Mouse (Mus musculus): ENCODE measurements around the gene 9130019O22Rik.
"Not testable (repeated sequence)": the region's sequence is repeated elsewhere in the genome, so short reads cannot be mapped to it uniquely, and the experiment has no call there.

The 9130019O22Rik gene

DNA sequence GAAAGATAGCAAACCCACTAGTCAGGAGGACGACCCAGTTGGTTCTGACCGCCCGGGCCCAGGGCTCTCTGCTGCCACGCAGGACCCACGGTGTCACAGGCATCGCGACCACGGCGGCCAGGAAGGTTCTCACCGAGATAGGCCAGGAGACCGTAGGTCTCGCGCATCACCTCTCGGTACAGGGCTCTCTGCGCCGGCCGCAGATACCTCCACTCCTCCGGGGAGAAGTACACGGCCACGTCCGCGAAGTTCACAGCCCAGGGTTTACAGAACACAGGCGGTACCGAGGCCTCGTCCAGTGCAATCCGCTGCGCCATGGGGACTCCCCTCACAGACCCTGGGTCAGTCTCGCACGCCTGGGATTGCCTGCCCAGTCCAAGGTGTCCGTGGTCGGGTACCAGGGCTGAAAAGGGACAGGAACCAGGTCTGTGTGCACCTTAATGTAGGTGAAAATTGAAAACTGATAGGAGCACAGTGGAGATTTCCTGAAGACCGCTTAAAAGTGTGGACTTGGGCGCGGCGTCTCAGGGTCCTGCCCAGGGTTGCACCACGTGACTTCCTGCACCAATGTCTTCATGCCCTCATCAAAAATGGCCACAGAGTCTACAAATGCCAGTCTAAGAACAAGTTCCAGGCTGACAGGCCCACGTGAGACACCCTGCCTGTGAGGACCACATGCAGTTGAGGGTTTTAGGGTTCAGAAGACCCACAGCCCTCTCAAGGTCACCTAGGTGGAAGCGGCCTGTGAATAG is at the start of gene 9130019O22Rik:
TSS of gene 9130019O22Rik (minus strand) at position 526 of the 752 bp plus-strand sequence.
- peak; percentile 94 for DNase-seq (ENCODE audit: low read depth, low spot score)

- DNase-seq (ENCODE audit: low read depth, low spot score): no peak
These were observed 48.2 kb upstream of the 9130019O22Rik start for GRCm38 (mm10) chr7:127435206-127435605.

DNA sequence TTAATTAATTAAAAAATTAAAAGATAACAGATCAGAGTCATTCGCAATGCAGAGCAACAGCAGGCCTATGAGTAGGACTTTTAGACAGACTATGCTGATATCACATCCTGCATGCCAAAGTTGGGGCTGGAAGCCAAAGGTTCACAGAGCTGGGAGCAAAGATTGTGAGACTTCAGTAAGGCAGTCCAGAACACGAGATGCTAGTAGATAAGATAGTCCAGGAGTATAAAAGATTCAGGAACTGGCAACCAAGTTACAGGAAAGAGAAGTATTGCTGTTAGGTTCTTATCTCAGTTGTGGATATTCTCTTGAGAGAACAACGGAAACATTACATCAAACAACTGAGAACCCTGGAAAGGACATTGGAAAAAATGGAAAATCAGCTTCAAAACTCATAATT is 39.4 kb upstream of the 9130019O22Rik start:
- no peak for DNase-seq (ENCODE audit: low read depth, low spot score)

DNA sequence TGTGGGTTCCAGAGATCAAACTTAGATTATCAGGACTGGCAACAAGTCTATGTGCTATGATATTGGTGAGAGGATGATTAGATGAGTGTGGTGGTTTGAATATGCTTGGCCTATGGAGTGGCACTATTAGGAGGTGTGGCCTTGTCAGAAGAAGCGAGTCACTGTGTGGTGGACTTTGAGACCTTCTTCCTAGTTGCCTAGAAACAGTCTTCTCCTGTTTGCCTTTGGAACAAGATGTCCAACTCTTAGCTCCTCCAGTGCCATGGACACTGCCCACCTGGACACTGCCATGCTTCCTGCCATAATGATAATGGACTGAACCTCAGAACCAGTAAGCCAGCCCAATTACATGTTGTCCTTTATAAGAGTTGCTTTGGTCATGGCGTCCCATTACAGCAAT is 38.9 kb upstream of the 9130019O22Rik start:
- no peak for DNase-seq (ENCODE audit: low read depth, low spot score)

- no peak for DNase-seq (ENCODE audit: low read depth, low spot score)
These were observed 38.3 kb upstream of the 9130019O22Rik start for GRCm38 (mm10) chr7:127425291-127425690.

DNA sequence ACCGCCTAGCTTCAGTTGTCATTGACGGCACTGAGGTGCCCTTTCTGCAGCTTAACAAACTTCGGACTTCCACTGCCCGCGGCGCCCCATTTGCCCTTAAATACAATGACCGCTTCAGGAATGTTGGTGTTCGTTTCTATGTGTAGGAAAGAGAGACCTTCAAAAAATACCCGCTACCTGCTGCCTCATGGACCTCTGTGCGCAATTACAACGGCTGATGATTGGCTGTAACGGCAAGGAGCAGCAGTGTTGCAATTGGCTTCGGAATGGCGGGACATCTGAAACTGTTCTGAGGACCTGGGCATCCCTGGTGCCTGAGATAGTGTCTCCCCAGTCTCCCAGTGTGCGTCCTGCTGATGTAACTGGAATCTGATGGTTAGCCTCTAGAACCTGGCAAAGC is 35.3 kb upstream of the 9130019O22Rik start:
- no peak for DNase-seq (ENCODE audit: low read depth, low spot score)

DNA sequence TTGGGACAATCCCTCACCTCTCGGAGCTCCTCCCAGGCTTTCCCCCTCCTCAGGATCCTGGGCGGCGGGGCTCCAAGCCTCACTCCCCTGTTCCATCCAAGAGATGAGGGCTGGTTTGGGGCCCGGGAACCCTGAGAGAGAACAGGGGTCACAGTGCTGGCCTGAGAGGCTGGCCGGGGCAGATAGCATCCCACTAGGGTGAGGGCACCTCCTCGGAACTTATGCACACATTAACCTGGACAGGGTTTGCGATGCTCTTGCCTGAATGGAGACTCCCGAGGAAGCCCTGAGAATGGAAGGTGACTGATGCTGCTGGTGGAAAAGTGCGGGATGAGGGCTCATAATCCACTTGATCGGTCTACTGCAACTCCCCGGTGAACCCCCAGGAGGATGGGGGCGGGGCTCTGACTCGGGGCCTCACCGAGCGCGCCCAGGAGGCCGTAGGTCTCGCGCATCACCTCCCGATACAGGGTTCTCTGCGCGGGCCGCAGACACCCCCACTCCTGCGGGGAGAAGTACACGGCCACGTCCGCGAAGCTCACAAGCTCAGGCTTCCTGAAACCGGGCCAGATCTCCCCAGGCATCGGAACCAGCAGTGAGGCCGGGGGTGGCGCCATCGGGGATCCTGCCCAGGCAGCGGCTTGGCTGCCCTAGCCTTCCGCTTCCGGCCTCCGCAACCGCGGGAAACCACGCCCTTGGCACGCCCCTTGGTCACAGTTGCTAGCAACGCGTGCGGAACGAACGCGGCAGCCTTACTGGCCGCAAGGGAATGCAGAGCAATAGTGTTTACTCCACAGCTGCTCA is 34.6 kb upstream of the 9130019O22Rik start, which contains the start of gene Zfp688:
TSS of gene Zfp688 (minus strand) at position 681 of the 804 bp plus-strand sequence.
- peak; percentile 96 for DNase-seq (ENCODE audit: low read depth, low spot score)

GRCm38 (mm10) chr7:127411418-127411817 is 24.5 kb upstream of the 9130019O22Rik start:
- DNase-seq (ENCODE audit: low read depth, low spot score): no peak

- peak; percentile 92 for DNase-seq (ENCODE audit: low read depth, low spot score)
These were observed 19.3 kb upstream of the 9130019O22Rik start, which contains the start of gene Zfp764 for GRCm38 (mm10) chr7:127406002-127406987. TSS of gene Zfp764 (minus strand) at chr7:127406822.

DNA sequence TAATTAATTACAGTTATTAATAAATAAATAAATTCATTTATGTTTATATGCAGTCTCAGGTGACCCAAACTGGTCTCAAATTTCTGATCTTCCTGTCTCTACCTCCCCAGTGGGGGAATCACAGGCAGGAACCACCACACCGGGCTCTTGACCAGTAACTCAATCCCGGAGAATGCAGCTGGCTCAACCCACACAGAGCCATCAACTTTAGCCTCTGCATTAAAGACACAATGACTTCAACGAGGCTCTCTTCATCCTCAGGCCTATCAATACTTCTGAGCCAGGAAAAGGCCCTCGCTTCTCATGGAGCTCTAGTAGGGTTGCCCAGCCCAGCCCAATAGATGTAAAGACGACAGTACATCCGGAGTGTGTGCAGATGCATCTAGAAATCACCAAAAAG is 17.1 kb upstream of the 9130019O22Rik start:
- not testable (repeated sequence) for DNase-seq (ENCODE audit: low read depth, low spot score)

DNA sequence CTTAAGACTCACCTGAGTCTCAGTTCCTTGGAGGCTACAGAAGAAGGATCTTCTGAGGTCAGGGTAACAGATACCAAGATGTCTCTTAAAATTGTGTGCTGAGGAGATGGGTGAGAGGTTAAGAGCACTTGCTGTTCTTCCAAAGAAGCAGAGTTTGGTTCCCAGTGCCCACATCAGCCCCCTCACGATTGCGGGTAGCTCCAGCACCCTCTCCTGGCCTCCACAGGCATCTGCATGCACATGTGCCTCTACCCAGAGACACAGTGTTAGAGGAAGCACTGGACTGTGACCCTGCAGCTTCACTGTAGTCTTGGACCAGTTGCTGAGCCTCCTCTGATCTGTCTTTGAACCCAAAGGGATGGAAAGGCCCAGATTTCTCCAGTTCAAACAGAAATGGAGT is 16.0 kb upstream of the 9130019O22Rik start:
- DNase-seq (ENCODE audit: low read depth, low spot score): peak; percentile 53

- DNase-seq (ENCODE audit: low read depth, low spot score): no peak
These were observed 13.4 kb upstream of the 9130019O22Rik start for GRCm38 (mm10) chr7:127400355-127400754.

- DNase-seq (ENCODE audit: low read depth, low spot score): no peak
These were observed 7.0 kb upstream of the 9130019O22Rik start for GRCm38 (mm10) chr7:127393944-127394333.

DNA sequence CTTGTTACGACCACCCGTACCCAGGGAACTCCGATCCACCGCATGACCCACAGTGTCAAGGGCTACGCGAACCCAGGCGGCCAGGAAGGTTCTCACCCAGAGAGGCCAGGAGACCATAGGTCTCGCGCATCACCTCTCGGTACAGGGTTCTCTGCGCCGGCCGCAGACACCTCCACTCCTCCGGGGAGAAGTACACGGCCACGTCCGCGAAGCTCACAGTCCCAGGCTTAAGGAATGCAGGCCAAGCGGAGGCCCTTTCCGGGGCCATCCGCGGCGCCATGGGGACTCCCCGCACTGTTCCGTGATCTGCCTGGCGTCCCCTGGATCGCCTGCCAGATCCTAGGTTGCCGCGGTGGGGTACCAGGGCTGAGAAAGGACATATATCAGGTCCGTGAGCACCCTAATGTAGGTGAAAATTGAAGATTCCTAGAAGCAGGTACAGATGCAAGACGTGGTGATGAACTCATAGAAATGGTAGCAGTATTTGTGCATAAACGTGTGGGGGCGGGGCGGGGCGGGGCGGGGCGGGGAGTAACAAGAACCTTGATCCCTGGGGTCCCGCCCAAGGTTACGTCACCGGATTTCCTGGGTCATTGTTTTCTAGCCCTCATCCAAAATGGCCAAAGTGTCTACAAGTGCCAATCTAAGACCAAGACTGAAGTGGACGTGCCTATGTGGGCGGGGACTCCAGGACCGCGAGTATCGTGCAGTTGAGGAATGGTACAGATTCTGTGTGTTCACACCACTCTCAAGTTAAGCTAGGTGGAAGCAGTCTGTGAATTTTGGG is 6.4 kb upstream of the 9130019O22Rik start, which contains the start of gene E430018J23Rik:
TSS of gene E430018J23Rik (minus strand) at position 473 of the 787 bp plus-strand sequence.
- DNase-seq (ENCODE audit: low read depth, low spot score): peak; percentile 98

DNA sequence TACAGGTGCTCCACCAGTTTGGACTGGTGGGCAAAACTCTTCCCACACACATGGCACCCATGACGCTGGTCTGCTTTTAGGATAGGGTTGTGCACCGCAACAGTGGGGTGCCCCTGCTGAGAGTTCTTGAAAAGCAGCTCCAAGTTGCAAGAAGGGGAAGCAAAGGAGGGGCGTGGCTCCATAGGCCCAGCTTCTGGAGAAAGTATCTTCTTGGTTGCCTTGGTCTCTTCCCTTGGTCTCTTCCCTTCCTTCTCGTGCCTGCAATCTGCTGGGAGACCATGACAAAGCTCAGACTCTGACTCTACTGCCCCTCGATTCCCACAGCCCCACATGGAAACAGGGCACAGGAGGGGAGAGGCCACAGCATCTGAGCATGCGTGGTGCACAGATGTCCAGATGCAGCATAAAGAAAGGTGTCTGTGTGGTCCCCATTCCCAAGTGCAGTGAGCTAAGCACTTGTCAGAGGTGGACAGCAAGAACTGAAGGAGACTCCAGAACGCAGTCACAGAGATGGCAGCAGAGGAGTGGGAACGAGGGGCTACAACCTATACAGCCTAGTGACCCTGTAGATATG is 5.4 kb upstream of the 9130019O22Rik start:
- no peak for DNase-seq (ENCODE audit: low read depth, low spot score)

GRCm38 (mm10) chr7:127391538-127391937 is 4.6 kb upstream of the 9130019O22Rik start:
- no peak for DNase-seq (ENCODE audit: low read depth, low spot score)

GRCm38 (mm10) chr7:127390306-127390705 is 3.3 kb upstream of the 9130019O22Rik start:
- DNase-seq (ENCODE audit: low read depth, low spot score): no peak

DNA sequence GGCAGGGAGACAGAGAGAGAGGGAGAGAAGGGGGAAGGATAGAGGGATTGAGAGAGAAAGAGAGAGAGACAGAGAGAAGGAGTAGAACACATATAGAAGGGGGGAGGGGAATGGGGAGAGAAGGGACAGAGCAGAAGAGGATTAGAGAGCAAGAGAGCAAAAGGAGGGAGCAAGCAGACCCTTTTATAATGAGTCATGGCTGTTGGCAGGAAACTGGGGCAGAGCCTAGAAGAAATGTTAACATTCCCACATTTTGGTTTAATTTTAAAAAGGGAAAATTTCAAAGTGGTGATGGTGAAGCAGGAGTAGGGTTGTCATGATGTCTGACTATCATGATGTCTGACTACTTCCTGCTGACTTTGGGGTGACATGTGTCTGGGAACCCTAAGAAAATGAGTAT is 1.2 kb upstream of the 9130019O22Rik start:
- not testable (repeated sequence) for DNase-seq (ENCODE audit: low read depth, low spot score)

DNA sequence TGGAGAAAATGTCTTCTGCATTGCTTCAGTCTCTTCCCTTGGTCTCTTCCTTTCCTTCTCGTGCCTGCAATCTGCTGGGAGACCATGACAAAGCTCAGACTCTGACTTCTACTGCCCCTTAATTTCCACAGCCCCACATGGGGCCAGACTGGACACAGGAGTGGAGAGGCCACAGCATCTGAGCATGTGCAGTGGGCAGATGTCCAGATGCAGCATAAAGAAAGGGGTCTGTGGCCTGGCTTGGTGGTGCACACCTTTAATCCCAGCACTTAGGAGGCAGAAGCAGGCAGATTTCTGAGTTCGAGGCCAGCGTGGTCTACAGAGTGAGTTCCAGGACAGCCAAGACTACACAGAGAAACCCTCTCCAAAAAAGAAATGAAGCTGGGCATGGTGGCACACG is 1.4 kb downstream of the 9130019O22Rik start:
- DNase-seq (ENCODE audit: low read depth, low spot score): not testable (repeated sequence)

DNA sequence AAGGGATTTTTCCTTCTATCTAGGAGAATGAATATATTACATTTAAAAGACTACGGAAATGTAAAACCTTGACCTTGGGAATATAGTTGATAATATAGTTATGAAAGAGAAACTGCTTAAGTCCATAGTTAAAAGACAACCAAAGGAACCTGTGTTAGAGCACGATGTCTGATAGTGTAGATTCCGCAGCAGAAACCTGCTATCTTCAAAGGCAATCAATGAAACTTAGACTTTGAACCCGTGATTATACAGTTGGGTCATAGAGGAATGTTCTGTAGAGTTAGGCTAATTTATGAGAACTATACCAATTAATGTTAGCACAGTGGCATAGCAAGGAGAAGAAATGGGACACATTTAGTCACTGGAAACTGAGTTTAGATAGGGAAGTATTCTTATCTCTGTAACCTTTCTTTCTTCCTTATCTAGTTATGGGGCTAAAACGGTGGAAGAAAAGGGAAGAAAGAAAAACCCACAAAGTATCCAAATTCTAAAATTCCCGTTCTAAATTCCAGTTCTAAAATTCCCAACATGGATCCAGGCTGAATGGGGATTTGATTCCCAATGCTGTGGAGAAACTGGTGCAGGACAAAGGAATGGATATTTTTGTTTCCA is 8.6 kb downstream of the 9130019O22Rik start:
- no peak for DNase-seq (ENCODE audit: low read depth, low spot score)
